Mouse (Mus musculus): Measurements from ENCODE around the gene Slc16a14.
A peak's percentile ranks its signal among the peaks of the same experiment; 100 is the strongest.
"Not testable (repeated sequence)": the region's sequence is repeated elsewhere in the genome, so short reads cannot be mapped to it uniquely, and the experiment has no call there.

The Slc16a14 gene

DNA sequence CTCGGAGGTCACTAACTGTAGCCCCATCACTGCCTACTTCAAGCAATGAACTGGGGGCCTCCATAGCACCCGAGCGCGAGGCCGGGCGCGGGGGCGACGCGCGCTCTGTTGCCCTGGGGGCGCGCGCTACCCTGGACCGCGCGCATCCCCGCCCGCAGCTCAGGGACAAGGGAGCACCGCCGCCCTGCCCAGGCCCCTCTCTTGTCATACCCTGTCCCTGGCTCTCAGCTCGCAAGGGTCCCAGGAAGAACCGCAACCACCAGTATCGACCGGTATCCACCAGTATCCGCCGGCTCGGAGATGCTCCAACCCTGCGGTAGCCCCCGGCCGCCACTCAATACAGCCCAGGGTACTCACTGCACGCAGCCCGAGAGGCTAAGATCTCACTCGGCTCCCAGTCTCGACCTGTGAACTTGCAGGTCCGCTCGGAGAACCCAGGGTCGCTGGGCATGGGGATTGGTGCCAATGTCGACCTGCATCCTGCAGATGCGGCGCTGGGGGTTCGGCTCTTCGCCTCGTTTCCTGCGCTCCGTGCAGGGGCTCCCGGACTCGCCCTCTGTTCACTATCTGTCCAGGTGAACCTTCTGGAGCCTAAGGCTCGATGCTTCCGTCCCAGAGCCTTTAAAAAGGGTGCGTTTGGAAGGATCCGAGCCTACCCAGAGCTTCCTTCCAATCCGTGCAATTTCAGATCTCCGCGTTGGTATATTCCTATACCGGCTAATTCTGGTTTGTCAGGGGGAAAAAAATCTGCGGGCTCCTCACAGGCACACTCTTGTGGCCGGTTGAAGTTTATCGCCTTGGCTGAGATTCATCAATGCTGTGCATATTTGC lies at the start of gene Slc16a14:
Gene Slc16a14 (minus strand): TSS at position 632 of the 831 bp plus-strand sequence.
- DNase-seq = peak; percentile 54

DNA sequence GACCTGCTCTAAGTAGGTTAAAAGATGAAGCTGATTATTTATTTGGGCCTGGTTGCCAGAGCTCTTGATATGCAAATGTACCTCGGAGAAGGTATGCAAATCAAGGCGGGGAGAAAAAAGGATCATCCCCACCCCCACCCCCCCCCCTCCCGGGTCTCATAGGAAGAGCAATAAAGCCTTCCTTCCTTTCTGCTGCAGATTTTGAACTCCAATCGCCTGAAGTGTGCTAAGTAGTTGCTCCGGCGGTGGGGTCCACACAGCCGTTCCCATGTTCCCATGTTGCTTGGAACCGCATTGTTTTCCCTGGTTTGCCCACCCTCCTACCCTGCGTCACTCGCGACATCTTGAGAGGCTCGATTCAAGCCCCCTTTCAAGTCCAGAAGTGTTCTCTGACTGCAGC lies 26.8 kb upstream of the Slc16a14 start:
- DNase-seq = not testable (repeated sequence)

DNA sequence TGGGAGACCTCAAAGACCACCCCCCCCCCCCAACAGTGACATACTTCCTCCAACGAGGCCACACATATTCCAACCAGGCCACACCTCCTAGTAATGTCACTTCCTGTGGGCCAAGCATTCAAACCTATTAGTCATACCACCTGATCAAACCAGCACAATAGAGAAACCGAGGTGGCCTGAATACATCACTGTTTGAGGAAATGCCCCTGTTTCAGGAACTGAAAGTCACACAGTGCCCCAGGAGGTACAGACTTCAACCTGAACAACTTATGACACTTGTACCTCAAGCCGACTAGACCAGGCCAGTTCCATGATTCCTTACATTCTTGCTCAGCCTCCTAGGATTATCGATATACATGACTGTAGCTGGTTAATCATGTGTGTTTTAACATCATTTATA lies 22.8 kb upstream of the Slc16a14 start:
- DNase-seq = not testable (repeated sequence)

DNA sequence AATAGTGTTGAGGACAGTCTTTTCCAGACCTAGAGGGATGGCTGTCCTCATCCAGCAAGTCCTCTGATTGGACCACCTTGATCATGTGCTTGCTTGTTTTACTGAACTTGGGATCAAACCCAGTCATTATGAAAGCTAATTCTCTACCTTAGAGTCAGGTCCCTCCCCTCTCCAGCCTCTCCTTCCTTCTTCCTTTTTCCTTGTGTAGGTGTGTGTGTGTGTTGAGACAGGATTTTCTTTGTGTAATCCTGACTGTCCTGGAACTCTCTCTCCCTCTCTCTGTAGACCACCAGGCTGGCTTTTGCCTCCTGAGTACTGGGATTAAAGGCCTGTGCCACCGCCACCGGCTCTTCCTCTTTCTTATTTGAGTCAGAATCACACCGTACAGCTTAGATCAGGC lies 21.8 kb upstream of the Slc16a14 start:
- DNase-seq = not testable (repeated sequence)

DNA sequence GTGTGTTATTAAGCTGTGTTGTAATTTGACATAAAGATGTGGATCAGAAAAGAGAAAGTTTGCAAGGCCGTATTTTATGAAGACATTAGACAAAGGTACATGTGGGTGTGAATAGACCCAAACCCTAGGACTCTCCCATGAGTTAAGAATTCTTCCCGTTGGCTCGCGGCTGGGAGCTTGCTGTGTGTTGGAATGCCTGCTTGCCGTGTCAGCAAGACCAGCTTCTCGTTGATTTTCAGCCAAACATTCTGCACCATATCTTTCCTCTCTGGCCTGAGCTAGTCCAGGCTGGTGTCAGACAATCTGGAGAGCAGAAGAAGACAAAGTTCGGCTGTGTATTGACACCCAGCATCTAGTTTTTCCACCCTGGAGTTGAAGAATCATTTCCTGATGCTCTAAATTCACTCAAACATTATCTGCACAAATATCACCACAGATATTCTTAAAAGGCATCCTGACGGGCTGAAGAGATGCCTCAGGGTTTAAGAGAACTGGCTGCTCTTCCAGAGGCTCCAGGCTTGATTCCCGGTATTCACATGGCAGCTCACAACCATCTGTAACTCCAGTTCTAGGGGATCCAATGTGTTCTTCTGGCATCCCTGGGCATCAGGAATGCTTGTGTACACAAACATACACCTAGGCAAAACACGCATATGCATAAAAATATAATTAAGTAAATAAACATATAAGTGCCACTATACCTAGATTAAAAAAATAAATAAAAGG lies 17.7 kb upstream of the Slc16a14 start:
- DNase-seq = no peak

DNA sequence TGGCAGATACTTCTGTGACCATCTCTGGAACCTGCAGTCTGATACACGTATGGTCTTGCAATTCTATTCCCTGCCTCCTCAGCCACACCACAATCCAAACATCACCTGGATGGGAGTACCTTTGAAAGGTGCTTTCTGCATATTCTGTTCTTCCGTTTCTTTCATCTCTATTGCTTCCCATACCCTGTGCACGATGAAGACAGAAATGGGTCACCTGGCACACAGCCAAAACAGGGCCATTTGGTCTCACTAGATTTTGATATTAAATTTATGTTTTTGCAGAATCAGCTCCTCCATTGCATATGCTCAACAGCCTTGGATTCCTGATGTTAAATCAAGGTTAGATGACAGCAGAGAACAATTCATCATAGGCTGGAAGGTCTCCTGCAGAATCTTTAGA lies 16.6 kb upstream of the Slc16a14 start:
- DNase-seq = no peak

DNA sequence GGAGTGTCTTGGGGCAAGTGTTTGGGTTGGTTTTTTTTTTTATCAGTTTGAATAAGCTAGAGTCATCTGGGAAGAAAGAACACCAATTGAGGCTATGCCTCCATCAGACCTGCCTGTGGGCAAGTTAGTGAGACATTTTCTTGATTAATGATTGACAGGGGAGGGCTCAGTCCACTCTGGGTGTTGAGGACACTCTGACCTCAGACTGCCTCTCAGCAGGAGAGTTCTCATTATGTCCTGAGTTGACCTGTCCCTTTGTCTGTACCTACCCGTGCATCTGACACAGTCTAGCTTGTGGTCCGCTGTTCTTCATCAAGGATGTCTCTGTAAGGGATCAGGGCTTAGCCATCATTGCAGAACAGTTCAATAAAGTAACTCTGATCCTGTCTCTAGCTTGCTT lies 12.5 kb upstream of the Slc16a14 start:
- no peak for DNase-seq

DNA sequence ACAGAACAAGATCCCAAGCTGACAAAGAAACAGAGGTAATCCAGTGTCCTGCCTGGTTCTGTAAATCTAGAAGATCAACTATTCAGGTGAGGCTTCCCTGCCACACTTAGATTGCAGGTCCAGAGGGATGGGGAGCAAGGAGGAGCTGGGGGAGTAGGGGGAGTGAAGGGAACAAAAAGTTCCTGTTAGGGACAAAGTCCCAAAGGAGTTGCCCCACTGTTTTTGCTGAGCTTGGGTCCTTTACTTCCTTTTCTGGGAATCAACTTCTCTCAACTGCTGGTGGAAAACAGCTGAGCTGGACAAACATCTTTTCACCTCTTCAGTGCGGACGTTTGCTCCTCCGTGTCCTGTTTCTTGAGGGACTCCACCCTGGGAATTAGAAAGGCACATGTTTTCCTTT lies 11.0 kb upstream of the Slc16a14 start:
- no peak for DNase-seq

DNA sequence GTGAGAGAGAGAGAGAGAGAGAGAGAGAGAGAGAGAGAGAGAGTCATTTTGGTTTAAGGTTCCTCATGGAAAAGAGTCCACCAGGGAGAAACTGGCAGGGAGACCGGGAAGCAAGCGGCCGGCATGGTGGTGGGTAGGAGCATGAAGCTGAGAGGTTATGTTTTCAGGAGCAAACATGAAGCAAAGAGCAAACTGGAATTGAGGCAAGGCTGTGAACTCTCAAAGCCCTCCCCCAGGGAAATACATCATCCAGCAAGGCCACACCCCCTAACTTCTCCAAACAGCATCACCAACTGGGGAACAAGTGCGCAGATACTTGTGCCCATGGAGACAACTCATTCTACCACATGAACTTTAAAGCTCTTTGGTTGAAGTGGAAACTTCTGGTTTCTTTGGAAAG lies 8.6 kb upstream of the Slc16a14 start:
- DNase-seq = no peak

DNA sequence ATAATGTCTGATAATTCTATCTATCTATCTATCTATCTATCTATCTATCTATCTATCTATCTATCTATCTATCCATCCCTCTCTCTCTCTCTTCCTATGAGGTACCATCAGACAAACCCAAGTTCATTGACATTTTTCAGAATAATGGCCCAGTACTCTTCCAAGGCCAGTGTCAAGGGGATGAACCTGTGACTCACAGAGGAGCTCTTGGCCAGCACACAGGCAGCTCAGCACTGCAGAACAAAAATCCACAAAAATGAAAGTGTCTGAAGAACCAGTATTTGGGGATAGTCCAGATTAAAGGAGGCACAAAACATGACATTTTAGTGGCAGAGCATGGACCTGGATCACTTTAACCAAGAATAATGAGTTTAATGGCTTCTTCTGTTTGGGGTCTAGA lies 7.7 kb upstream of the Slc16a14 start:
- no peak for DNase-seq

DNA sequence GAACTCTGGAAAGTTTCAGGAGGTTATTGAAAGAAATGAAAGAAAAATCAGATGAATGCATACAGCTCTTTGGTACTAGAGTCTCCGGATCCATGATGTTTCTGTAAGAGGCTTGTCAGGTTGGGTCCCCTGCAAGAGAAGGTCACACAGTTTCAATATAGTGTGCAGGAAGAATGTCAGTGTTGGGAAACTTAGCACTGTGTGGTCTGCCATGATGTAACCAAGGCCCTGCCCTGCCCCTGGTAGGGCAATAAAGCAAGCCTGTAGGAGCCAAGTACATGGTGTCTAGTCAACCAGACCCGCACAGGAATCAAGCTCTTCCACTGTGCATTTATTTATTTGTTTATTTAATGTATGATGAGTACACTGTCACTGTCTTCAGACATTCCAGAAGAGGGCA lies 5.4 kb upstream of the Slc16a14 start:
- no peak for DNase-seq

DNA sequence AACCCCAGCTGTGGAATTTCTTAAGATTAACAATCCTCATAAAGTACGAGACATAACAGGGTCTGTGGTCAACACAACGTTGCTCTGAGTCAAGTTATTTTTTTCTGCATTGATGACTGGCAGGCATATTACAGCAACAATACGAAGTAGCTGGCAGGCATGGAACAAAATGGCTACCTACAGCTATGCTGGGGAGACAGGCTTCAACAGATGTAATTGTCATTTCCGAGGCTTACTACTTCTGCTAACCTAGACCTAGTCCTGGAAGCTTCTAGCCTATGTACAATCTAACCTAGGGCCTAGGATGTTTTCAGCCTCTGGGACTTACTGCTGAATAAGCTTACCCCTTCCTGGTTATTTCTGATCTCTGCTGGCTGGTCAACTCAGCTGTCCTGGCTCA lies 4.5 kb upstream of the Slc16a14 start:
- no peak for DNase-seq

DNA sequence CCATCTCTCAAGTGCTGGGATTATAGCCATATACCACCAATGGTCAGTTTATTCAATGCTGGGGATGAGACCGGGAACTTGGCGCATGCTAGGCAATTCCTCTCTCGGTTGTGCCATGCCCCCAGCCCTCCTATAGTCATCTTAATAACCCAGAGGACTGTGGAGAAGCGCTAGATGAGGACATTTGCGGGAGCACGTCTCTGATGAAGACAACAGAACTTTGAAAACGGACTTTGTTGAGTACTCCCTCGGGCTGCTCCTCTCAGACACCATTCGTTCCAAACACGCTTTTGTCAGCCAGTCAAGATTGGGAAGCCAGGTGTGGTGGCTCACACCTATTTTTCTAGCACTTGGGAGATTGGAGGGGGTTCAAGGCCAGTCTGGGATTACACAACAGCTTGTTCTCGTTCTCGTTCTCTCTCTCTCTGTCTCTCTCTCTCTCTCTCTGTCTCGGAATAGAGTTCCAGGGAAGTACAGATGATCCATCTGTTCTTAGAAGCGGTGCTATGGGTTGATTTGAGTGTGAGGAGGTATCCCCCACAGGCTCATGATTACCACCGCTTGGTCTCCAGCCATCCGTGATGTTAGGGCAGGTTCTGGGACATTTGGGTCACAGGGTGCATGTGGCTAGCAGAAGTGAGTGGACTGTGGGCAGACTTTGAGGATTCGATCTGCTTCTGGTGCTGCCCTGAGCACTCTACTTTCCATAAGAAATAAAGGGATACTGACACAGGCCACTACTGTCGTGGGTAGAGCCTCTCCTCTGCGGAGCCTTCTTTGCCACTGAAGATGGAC lies 2.0 kb upstream of the Slc16a14 start:
- no peak for DNase-seq

DNA sequence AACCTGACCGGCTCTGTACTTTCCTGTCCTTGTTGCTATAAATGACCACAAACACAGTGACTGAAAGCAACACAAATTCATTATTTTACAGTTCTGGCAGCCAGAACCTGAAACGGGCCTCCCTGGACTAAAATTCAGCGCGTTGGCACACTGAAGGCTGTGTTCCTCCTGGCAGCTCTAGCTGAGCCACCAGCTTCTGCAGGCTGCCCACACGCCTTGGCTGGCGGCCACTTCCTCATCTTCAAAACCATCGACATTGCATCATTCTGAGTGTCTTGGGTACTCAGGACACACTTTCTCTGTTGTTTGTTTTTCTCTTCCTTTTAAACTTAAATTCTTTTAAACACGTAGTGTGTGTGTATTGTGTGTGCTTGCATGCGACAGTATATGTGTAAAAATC lies 734 bp upstream of the Slc16a14 start:
- peak; percentile 91 for DNase-seq

DNA sequence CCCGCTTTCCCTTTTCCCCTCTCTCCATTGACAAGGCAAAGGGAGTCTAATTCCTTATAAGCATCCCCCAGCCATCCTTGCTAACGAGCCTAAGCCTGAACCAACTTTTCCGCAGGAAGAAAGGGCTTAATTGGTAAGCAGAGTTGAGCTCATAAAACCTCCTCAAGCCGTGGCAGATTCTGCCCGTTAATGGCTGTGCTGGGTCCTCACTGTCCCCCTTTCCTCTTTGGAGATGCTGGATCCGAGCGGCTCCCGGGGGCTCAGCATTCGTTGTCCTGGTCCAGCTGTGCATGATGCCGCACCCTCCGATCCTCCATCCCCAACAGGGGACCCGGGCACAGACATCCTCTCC lies 807 bp downstream of the Slc16a14 start:
- no peak for DNase-seq

DNA sequence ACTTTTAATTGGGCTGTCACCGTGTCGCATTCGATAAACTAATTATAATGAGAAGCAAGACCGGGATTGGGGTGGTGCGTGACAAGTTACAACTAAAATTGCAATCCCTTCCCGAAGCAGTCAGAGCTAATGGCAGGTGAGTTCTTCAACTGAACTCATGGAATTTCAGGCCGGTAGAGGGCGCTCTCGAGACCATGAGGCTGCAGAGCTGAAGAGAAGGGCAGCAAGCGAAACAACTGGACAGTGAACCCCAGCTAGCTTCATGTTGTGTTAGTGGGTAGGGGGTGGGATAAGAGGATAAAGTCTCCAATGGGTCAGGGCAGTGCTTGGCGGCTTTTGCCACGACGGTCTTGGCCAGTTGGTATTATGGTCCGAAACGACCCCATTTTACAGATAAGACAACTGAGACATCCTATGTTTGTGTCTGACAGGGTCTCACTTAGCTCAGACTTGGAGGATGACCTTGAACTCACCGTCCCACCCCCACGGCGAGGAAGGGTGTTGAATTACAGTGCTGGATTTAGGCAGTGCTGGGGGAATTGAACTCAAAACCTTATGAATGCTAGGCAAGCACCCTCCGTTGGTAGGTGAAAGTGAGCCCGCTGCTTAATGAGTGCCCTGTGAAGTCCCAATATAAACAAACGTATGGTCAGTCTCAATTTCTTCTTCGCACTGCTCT lies 1.3 kb downstream of the Slc16a14 start:
- peak; percentile 79 for DNase-seq

DNA sequence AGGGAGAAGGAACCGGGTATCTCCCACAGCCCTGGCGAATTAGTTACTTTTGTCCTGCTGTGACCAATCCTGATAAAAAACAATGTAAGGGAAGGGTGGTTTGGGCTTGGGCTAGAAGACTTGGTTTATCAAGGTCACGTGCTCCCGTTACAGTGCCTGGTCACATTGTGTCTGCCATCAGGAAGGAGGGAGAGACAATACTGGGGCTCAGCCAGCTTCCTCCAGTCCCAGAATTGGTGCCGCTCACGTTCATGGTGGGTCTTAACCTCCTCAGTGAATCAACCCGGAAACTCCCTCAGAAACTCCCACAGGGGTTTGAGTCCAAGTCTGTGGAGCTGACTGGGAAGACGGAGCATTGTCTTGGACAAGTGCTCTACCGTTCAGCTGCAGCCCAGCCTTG lies 9.3 kb downstream of the Slc16a14 start:
- no peak for DNase-seq

DNA sequence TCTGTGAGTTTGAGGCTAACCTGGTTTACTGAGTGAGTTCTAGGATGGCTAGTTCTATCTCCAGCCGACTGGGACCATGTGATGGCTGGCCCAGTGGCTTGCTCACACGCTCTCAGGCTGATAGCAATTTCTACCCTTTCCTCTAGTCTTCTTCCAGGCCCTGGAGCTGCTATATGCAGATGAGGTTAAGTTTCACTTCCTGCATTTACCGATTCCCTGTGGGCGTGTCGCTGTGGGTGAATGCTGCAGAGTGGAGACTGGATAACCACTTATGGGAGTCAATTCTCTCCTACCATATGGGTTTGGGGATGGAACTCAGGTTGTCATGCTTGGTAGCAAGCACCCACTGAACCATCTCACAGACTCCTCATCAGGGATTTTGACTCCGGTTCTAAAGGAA lies 10.8 kb downstream of the Slc16a14 start:
- DNase-seq = no peak

DNA sequence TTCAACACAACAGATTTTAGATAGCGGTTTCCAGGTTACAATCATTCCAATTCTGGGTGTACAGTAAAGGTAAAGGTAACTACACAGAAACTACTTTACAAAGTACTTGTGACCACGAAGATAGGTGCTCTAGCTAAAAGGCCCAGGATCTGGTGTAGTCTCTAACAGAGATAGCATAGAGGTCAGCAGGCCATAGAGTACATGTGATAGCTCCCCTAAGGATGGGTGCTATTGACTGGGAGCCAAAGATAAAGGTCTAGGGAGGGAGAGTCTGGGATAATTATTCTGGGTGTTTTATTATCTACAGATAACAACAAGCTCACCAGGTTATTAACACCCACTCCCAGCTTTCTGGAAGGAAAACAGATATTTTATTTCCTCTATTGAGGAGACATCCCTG lies 11.5 kb downstream of the Slc16a14 start:
- no peak for DNase-seq

DNA sequence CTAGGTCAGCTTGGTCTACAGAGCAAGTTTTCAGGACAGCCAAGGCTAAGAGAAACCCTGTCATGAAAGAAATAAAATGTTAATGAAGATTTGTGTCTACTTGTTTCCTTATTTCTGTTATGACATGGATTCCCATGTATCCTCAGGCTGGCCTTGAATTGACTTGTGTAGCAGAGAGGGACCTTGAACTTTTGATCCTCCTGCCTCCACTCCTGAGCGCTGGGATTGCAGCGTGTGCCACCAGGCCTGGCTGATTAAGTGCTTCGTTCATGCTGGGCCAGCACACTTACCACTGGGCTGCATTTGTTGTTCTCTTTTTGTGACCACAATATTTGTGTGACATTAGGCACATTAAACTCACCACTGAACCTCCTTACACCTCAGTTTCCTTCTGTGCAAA lies 16.1 kb downstream of the Slc16a14 start:
- DNase-seq = no peak

DNA sequence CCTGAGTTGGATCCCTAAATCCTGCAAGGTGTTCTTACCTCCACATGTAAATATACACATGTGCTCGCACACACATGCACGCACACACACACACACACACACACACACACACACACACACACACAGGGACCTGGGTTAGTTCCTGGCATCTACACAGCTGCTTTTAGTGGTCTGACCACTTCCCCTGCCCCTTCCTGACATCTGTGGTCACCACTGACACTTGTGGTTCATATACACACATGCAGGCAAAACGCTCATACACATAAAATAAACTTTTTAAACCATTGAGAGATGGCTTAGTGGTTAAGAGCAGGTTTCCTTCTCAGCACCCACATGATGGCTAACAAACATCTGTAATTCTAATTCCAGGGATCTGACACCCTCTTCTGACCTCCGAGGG lies 19.9 kb downstream of the Slc16a14 start:
- DNase-seq = no peak

DNA sequence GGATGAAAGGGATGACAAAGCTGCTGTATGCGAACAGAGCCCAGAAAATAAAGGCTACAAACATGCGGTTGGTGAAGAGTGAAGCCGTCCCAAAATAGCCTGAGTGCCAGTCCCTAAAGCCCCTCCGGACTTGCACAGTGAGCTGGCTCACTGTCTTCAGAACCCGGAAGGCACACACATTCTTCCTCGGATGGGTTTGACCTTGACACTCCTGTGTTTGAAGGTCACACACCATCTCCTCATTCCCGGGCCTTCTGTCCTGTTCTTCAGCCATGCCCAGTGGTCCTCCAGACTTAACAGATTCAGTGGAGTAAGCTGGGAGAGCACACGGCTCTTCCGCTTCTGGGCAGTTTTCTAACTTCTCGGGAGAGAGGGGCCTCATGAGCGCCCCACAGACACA lies 22.4 kb downstream of the Slc16a14 start:
- DNase-seq = no peak

DNA sequence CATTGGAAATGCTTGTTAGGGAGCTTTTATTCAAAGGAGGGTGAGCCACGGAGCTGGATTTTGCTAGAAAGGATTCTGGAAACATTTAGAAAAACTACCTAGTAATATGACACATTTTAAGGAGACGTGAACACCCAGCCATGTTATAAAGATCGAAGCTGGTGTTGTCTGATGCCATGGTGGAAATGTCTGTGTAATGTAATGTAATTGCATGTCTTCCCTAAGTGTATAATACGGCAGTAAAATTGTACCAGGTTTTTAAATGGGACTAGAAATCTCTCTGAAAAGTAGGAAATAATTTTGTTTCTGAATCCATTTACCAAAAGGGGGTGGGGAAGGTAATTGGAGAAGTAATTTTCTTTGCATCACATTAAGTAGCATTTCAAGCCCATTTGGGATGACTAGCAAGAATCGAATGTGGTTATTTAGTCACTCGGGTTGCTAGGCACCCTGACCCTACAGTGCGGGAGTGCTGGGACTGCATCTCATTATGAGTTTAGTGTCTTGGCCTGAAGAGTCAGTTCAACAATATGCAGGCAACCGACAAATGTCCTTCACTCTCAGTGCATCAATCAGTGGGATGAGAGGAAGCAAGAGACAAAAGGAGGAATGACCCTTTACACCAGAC lies 24.6 kb downstream of the Slc16a14 start:
- no peak for DNase-seq

Measured in layer of hippocampus, adult 9-11 months (tissue).